Mouse (Mus musculus): Measurements from ENCODE around the gene Med24. TPM values are rescaled to one million over a fixed set of nuclear protein-coding genes. Genes with fewer than 3 reads are reported as not detected.
"Not testable (repeated sequence)": the region's sequence is repeated elsewhere in the genome, so short reads cannot be mapped to it uniquely, and the experiment has no call there.

Gene Med24
- total RNA-seq, 2 experiments from 2014 or later, result 8.8 to 17.6 TPM

DNA sequence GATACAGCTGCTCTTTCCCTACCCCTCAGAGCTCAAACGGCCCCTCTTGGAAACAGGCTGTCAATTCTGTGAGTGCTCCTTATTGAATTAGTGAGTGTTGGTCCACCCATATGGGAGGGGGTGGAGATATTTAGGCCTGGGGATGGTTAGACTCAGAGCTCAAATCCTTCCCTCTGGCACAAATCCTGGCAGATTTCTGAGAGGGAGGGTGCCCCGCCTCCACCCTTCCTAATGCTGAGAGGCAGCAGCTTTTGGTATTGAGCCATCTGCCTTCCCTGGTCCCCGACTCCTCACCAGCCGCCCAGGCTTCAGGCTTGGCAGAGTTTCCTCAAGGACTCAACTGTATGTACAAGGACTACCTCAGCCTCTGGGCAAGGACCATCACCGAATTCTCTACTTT, 1.9 kb upstream of the Med24 start:
- no peak for ATAC-seq (replicated peaks; ENCODE audit: low FRiP score, poor library complexity, severe bottlenecking)

GRCm38 (mm10) chr11:98730727-98731126, 1.5 kb upstream of the Med24 start:
- ATAC-seq (replicated peaks; ENCODE audit: low FRiP score, poor library complexity, severe bottlenecking), result no peak

DNA sequence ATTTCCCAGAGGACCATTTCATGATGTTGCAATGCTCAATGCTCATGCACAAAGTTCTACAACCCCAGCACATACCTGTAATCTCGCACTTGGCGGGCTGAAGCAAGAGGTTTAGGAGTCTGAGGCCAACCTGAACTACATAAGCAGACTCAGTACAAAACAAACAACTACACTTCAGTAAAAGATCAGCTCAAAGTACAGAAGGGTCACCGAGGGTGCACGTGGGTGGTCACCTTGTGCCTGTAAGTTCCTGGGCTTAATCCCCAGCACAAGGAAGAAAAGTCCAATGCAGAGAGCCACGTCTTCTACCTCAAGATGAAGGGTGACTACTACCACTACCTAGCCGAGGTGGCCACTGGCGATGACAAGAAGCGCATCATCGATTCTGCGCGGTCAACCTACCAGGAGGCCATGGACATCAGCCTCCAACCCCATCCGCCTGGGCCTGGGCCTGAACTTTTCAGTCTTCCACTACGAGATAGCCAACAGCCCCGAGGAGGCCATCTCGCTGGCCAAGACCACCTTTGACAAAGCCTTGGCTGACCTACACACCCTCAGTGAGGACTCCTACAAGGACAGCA, 3.2 kb downstream of the Med24 start:
- ATAC-seq (replicated peaks; ENCODE audit: low FRiP score, poor library complexity, severe bottlenecking), result no peak

GRCm38 (mm10) chr11:98723098-98723497, 6.1 kb downstream of the Med24 start:
- ATAC-seq (replicated peaks; ENCODE audit: low FRiP score, poor library complexity, severe bottlenecking), result no peak

GRCm38 (mm10) chr11:98721458-98722226, 7.6 kb downstream of the Med24 start:
- no peak for ATAC-seq (replicated peaks; ENCODE audit: low FRiP score, poor library complexity, severe bottlenecking)

GRCm38 (mm10) chr11:98720756-98721155, 8.5 kb downstream of the Med24 start:
- ATAC-seq (replicated peaks; ENCODE audit: low FRiP score, poor library complexity, severe bottlenecking), result no peak

- ATAC-seq (replicated peaks; ENCODE audit: low FRiP score, poor library complexity, severe bottlenecking), result peak; percentile 33
Observed at GRCm38 (mm10) chr11:98717904-98718303, 11.3 kb downstream of the Med24 start.

GRCm38 (mm10) chr11:98715946-98716345, 13.3 kb downstream of the Med24 start:
- ATAC-seq (replicated peaks; ENCODE audit: low FRiP score, poor library complexity, severe bottlenecking), result no peak

GRCm38 (mm10) chr11:98713703-98714102, 15.5 kb downstream of the Med24 start:
- ATAC-seq (replicated peaks; ENCODE audit: low FRiP score, poor library complexity, severe bottlenecking), result no peak

DNA sequence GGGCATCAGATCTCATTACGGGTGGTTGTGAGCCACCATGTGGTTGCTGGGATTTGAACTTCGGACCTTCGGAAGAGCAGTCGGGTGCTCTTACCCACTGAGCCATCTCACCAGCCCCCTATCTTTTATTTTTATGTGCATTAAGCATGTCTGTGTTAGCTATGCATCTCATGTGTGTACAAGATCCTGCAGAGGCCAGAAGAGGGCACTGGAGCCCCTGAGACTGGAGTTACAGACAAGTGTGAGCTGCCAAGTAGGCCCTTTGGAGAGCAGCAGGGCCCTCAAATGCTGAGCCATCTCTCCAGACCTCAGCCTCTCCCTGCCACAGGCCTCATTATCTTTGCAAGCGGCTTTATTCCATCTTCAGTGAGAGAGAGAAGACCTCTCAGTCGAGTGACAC, 17.2 kb downstream of the Med24 start:
- not testable (repeated sequence) for ATAC-seq (replicated peaks; ENCODE audit: low FRiP score, poor library complexity, severe bottlenecking)

DNA sequence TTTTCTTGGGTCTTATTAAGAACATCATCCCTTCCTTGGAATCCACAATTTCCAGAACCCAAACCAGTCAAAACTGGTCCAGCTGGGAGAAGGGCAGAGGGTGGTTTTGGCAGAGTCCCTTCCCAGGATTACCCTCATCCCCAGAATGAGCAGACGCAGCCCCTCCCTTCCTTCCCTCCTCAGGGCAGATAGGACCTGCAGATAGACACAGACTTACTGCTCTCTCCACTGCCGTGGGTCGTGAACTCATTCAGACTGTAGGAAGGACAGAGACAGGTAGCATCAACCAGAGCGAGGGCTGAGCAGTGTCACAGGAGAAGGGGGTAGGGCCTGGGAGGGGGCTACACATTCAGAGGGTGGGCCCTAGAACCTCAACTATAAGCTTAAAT, 18.2 kb downstream of the Med24 start:
- no peak for ATAC-seq (replicated peaks; ENCODE audit: low FRiP score, poor library complexity, severe bottlenecking)

GRCm38 (mm10) chr11:98710416-98711045, 18.7 kb downstream of the Med24 start:
- peak; percentile 72 for ATAC-seq (replicated peaks; ENCODE audit: low FRiP score, poor library complexity, severe bottlenecking)

DNA sequence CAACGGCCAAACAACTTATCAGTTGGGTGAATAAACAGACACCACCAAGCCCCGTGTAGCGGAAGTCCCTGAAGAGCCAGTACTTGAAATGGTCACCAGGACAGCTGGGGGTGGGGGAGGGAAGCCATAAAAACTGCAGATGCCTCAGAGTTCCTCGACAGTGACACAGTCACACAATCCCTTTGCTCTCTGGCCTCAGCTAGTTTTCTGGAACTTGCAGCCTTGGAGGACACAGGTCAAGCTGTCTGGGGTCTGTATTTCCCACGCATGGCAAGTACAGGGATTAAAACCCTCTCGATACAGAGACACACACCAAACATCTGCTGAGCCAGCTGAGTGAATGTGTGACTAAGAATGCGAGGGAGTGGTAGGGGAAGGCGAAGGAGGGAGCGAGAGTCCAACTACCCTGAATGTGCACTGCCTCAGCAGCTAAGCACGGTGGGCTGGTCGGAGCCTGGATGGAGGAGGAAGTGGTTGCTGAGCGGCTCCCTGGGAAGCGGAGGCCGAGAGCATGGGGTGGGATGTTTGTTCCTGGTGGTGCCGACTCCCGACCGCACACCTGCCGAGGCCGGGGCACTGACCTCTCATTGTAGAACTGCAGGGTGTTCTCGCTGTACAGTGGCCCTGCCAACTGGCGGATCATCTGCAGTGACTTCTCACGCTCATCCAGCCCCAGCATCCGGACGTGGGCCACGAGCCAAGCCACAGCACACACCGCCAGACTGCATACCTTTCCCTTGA, 20.1 kb downstream of the Med24 start:
- no peak for ATAC-seq (replicated peaks; ENCODE audit: low FRiP score, poor library complexity, severe bottlenecking)

DNA sequence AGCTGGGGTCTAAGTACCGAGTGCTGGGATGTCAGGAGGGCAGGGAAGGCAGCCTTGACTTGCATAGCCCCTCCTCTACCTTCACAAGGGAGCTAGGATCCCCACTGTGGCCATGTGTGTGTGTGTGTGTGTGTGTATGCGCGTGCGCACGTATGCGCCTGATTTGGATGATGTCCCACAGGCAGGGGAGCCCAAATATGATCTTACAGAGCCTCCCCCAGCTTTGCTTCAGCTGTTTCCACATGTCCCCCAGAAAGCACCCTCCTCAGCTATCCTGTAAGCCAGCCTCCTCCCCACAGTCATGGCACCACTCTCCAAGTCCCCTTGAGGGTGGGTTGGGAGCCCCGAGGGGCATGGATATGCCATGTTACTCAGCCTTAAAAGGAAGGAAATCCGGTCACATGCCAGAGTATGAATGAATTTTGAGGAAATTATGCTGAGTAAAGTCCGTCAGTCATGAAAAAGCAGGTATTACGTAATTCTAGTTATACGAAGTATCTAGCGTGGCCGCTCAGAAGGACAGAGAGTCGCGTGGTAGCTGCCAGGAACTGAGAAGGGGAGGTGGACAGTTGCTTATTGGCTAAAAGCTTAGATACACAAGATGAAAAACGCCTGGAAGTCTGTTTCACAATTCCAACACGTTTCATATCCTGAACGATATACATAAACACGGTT, 20.8 kb downstream of the Med24 start:
- ATAC-seq (replicated peaks; ENCODE audit: low FRiP score, poor library complexity, severe bottlenecking), result no peak

DNA sequence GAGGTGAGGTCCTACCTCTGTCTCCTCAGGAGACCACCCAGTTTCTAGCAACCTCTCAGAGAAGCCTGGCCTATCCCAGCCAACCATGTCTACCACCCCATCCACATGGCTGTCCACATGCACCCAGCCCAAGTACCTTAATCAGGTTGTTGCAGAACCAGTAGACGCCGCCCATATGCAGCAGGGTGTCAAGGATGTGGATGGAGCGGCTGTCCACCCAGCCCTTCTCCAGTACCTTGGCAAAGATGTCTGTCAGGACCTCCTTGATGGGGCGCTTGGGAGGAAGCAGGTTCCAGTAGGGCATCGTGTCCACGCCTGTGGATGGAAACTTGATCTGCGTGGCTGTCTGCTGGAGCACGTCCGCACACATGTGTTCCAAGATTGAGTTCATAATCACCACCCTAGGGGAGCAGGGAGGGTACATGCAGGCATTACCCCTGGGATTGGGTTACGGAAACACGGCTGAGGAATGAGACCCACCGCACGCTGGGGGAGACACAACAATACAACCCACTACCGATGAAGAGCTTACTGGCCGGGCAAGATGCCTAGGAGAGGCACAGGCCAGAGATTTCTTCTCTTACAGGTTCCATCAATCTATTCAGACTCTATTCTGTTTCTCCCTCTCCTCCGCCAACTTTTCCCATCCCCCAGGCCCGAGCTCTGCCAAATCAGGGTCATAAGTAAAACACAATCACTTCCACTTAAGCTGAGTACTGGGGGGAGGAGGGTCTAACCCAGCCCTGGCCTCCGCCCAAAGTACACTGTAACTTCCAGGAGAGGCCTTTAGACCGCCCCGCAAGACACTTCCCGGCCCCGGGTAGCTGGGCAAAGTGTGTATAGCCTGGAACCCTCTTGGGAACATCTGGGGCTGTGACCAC, 21.6 kb downstream of the Med24 start:
- ATAC-seq (replicated peaks; ENCODE audit: low FRiP score, poor library complexity, severe bottlenecking), result no peak

- ATAC-seq (replicated peaks; ENCODE audit: low FRiP score, poor library complexity, severe bottlenecking), result no peak
Observed at GRCm38 (mm10) chr11:98705021-98705420, 24.2 kb downstream of the Med24 start.

DNA sequence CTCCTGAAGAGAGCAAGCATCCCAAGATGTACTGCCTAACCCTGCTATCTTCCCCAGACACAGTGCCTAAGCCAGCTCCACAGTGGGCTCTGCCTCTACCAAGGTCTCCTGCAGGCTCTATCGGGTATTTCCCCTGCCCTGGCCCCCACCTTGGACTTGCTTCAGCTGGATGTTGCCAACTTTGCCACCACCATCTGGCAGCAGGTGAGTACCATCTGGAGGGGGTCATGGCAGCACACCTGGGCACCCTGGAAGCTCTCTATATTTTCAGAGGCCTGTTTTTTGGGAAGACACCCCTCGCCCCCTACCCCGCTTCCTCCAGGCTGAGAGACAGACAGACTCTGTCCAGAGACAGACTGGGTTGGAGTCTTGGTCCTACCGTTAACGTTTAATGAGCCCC, 26.9 kb downstream of the Med24 start:
- ATAC-seq (replicated peaks; ENCODE audit: low FRiP score, poor library complexity, severe bottlenecking), result no peak

DNA sequence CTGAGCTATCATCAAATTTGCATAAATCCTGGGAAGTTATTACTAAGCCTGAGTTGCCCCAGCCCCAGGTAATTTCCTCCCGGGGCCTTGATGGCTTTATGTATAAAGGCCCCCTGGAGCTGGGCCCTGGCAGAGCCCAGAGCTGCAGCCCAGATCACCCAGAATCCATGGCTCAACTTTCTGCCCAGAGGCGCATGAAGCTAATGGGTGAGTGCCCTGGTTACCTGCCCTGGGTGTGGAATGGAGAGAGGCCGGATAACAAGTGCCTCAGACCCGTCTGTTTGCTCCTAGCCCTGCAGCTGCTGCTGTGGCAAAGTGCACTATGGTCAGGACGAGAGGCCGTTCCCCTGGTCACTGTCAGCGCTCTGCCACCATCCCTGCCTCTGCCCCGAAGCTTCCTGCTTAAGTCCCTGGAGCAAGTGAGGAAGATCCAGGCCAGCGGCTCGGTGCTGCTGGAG, 28.0 kb downstream of the Med24 start, which contains the start of gene Csf3:
TSS of gene Csf3 (plus strand) at position 51 of the 458 bp plus-strand sequence.
- ATAC-seq (replicated peaks; ENCODE audit: low FRiP score, poor library complexity, severe bottlenecking), result no peak

DNA sequence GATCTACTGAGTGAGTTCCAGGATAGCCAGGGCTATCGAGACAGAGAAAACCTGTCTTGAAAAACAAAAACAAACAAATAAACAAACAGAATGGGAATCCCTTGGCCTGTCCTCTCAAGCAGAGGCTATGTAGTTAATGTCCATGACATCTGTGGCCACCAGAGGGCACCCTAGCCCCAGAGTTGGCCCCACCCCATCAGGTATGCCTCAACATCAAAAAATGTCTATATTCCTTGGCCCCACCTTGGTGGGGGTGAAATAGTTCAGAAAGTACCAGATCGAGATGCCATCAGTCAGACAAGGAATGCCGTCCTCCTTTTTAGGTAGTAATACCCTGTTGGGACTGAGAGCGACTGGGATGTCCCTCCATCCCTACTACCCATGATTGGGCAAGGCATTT, 29.3 kb downstream of the Med24 start:
- ATAC-seq (replicated peaks; ENCODE audit: low FRiP score, poor library complexity, severe bottlenecking), result peak; percentile 83
